Mouse (Mus musculus): ENCODE results near the gene Isca2. TPM values are rescaled to one million over a fixed set of nuclear protein-coding genes. Genes with fewer than 3 reads are reported as not detected.

Gene Isca2
- polyA plus RNA-seq, 1 experiment from 2014 or later: 123 TPM

DNA sequence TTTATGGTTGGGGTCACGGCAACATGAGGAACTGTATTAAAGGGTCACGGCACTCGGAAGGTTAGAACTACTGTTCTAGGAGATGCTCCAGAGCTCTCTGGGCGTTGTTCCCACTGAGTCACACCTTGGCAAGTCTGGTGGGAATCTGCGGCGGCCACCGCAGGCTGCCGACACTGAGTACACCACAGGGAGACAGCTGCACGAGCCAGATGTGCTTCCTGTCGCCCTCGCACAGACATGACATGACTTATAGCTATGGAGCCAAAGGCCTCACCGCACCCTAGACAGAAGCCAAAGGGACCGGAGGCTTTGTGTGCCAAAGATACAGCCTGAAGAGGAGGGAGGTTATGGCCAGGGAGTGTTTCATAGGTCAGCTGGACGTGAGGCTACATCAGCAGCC lies 22.4 kb upstream of the Isca2 start:
- Histone ChIP-seq H3K4me2 (ENCODE audit: low read depth, low read length) (no peak overlapping the region), H3K36me3 (ENCODE audit: control insufficient read depth, insufficient read depth, low read length) (peaks cover 2% of the 10 kb centered on the region), H3K9me3 (ENCODE audit: control insufficient read depth, low read length) (no peaks in the 10 kb centered on the region), H3K27me3 (replicated peaks; ENCODE audit: control insufficient read depth, insufficient read depth, low read length) (no peaks in the 10 kb centered on the region), H3K27ac (replicated peaks; ENCODE audit: low read depth, low read length) (no peak overlapping the region), H3K4me1 (ENCODE audit: control insufficient read depth, insufficient read depth, low read length) (no peaks in the 10 kb centered on the region), H3K9ac (ENCODE audit: low read depth, low read length) (no peak overlapping the region), H3K4me3 (ENCODE audit: low read depth, low read length) (no peak overlapping the region)
- 77% methylated on average over 14 of the region's 14 CpGs for WGBS
- DNase-seq (ENCODE audit: low spot score) (no peak), ATAC-seq (ENCODE audit: low read depth) (no peak)

DNA sequence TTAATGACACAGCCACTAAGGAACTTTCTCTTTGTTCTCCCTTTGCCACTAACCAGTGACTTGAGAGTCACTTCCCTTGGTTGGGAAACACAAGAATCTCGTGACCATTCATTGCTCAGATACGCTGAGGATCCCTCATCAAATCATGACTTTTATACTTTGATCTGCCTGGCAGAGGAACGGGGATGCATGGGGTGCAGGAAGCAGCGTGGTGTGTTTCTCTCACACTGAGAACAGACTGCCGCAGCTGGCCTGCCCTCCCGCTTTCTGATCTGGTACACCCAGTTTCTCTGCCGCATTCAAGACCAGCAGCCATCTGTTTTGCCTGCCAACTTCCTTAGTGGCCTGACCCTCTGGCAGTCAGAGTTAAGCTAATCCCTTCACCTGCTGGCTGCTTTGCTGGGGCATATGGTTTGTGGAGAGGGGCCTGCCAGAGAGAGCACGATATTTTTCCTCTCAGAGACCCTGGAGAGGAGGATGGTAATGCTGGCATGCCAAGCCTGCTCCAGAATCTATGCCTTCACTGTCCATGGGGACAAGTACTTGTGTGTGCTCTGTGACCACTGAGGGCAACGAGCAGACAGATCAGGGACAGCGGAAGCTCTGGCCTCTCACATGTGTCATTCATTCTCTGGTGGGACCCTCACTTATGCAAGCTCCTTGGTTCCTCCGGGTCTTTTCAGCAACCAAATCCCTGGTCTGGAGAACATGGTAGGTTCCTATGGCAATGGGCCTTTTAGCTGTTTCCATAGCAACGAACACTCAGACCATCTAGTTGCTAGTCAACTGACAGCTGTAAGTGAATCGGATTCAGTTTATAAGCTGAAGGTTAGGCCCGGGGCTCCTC lies 20.7 kb upstream of the Isca2 start:
- H3K9me3 ChIP-seq (ENCODE audit: control insufficient read depth, low read length): no peaks in the 10 kb centered on the region
- no peak overlapping the region for H3K9ac ChIP-seq (ENCODE audit: low read depth, low read length)
- 40% methylated on average over 14 of the region's 14 CpGs for WGBS
- H3K4me2 ChIP-seq (ENCODE audit: low read depth, low read length): no peak overlapping the region
- DNase-seq (ENCODE audit: low spot score) (peak; percentile 80), ATAC-seq (ENCODE audit: low read depth) (peak; percentile 73; the same call in 1 of the 2 replicates)
- no peak overlapping the region for H3K4me3 ChIP-seq (ENCODE audit: low read depth, low read length)
- H3K4me1 ChIP-seq (ENCODE audit: control insufficient read depth, insufficient read depth, low read length): no peaks in the 10 kb centered on the region
- peaks cover 18% of the 10 kb centered on the region for H3K36me3 ChIP-seq (ENCODE audit: control insufficient read depth, insufficient read depth, low read length)
- no peaks in the 10 kb centered on the region for H3K27me3 ChIP-seq (replicated peaks; ENCODE audit: control insufficient read depth, insufficient read depth, low read length)
- H3K27ac ChIP-seq (replicated peaks; ENCODE audit: low read depth, low read length): no peak overlapping the region

DNA sequence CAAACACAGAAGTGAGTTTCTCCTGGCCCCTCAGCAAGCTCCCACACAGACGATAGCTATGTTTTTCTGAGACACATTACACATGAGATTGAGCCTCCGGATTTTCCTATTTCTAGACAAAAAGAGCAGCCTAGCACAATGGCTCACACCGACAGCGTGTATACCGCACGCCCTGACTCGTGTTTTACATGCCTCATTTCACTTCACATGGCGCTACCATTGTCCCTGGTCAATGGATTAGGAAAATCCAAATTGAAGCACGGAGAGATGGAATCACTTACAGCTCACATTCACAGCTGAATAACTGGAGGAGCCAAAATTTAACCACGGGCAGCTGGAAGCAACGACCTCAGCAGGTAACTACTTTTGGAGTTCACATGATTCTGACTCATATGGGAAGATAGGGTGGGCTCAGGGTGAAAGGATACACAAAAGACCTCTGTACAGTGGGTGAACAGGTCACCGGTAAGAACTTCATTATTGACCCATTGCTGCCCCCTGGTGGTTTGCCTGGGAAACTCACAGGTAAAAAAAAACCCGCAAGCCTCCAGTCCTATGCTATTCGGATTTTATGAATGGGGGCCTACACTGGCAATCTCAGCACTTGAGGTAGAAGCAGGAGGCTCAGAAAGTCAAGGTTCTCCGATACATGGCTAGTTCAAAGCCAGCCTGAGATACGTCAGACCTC lies 17.9 kb upstream of the Isca2 start:
- WGBS: 61% methylated on average over 16 of the region's 16 CpGs
- no peak overlapping the region for H3K4me2 ChIP-seq (ENCODE audit: low read depth, low read length)
- H3K9me3 ChIP-seq (ENCODE audit: control insufficient read depth, low read length): no peaks in the 10 kb centered on the region
- DNase-seq (ENCODE audit: low spot score): peak; percentile 47
- H3K9ac ChIP-seq (ENCODE audit: low read depth, low read length): no peak overlapping the region
- H3K36me3 ChIP-seq (ENCODE audit: control insufficient read depth, insufficient read depth, low read length): peaks cover 43% of the 10 kb centered on the region
- peak; percentile 74; the same call in 1 of the 2 replicates for ATAC-seq (ENCODE audit: low read depth)
- no peak overlapping the region for H3K4me3 ChIP-seq (ENCODE audit: low read depth, low read length)
- H3K27me3 ChIP-seq (replicated peaks; ENCODE audit: control insufficient read depth, insufficient read depth, low read length): no peaks in the 10 kb centered on the region
- H3K27ac ChIP-seq (replicated peaks; ENCODE audit: low read depth, low read length): no peak overlapping the region
- H3K4me1 ChIP-seq (ENCODE audit: control insufficient read depth, insufficient read depth, low read length): no peaks in the 10 kb centered on the region

DNA sequence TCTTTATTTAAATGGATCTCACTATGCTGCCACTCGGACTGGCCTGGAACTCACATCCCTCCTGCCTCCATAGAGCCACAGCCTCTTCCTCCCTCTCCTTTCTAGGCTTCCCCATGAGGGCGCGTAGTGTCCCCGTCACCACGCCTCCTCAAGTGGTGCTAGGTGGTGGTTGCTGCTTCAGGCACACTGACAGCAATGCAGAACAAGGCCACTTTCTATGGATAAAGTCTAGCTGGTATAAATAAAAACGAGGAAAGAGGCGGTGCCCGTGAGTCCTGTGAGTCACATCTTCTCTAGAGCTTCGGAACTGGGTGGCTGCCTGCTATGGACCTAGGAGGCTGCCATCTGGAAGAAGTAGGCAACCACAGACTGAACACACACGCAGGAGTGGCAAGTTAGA lies 17.0 kb upstream of the Isca2 start:
- no peak overlapping the region for H3K4me3 ChIP-seq (ENCODE audit: low read depth, low read length)
- DNase-seq (ENCODE audit: low spot score): no peak
- no peaks in the 10 kb centered on the region for H3K9me3 ChIP-seq (ENCODE audit: control insufficient read depth, low read length)
- no peaks in the 10 kb centered on the region for H3K27me3 ChIP-seq (replicated peaks; ENCODE audit: control insufficient read depth, insufficient read depth, low read length)
- no peak overlapping the region for H3K9ac ChIP-seq (ENCODE audit: low read depth, low read length)
- H3K36me3 ChIP-seq (ENCODE audit: control insufficient read depth, insufficient read depth, low read length): peaks cover 51% of the 10 kb centered on the region
- WGBS: 88% methylated on average over 10 of the region's 10 CpGs
- no peaks in the 10 kb centered on the region for H3K4me1 ChIP-seq (ENCODE audit: control insufficient read depth, insufficient read depth, low read length)
- no peak for ATAC-seq (ENCODE audit: low read depth)
- H3K27ac ChIP-seq (replicated peaks; ENCODE audit: low read depth, low read length): no peak overlapping the region
- no peak overlapping the region for H3K4me2 ChIP-seq (ENCODE audit: low read depth, low read length)

DNA sequence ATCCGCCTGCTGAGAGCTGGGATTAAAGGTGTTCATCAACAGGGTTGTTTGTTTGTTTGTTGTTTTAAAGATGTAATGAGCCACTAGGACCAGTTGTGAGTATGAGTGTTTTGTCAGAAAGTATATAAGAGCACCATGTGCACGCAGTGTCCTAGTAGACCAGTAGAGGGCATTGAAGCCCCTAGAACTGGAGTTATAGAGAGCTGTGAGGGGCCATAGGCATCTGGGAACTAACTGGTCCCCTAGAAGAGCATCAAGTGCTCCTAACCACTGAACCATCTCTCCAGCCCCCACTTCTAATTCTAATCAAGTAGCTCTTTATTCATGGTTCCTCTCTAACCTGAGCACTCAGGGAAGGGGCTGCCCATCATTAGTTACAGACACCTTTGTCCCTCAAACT lies 14.0 kb upstream of the Isca2 start:
- Histone ChIP-seq H3K4me2 (ENCODE audit: low read depth, low read length) (no peak overlapping the region), H3K9me3 (ENCODE audit: control insufficient read depth, low read length) (no peaks in the 10 kb centered on the region), H3K27ac (replicated peaks; ENCODE audit: low read depth, low read length) (no peak overlapping the region), H3K4me3 (ENCODE audit: low read depth, low read length) (no peak overlapping the region), H3K36me3 (ENCODE audit: control insufficient read depth, insufficient read depth, low read length) (peaks cover 67% of the 10 kb centered on the region), H3K4me1 (ENCODE audit: control insufficient read depth, insufficient read depth, low read length) (no peaks in the 10 kb centered on the region), H3K9ac (ENCODE audit: low read depth, low read length) (no peak overlapping the region), H3K27me3 (replicated peaks; ENCODE audit: control insufficient read depth, insufficient read depth, low read length) (no peaks in the 10 kb centered on the region)
- 73% methylated on average over 2 of the region's 2 CpGs for WGBS
- ATAC-seq (ENCODE audit: low read depth) (no peak), DNase-seq (ENCODE audit: low spot score) (peak; percentile 26)

DNA sequence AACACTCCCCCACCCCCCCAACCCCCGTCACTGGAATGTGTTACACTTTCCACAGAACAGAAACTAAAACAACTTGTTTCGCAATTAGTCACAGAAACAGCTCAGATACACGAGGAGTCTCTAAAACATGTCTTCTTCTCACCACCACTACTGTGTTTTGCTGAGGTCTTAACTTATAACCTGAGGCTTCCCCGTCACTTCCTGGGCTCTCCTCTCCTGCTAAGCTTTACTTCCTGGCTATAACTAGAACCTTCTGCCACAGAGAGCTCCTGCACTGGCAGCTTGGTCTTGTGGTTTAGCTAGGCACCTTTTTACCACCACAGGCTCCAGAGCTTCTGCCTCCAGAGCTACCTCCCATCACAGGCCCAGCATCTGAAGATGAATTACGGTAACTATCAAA lies 10.5 kb upstream of the Isca2 start:
- no peak overlapping the region for H3K27ac ChIP-seq (replicated peaks; ENCODE audit: low read depth, low read length)
- peaks cover 58% of the 10 kb centered on the region for H3K36me3 ChIP-seq (ENCODE audit: control insufficient read depth, insufficient read depth, low read length)
- no peak overlapping the region for H3K9ac ChIP-seq (ENCODE audit: low read depth, low read length)
- no peaks in the 10 kb centered on the region for H3K9me3 ChIP-seq (ENCODE audit: control insufficient read depth, low read length)
- ATAC-seq (ENCODE audit: low read depth) (no peak), DNase-seq (ENCODE audit: low spot score) (no peak)
- H3K4me1 ChIP-seq (ENCODE audit: control insufficient read depth, insufficient read depth, low read length): no peaks in the 10 kb centered on the region
- H3K27me3 ChIP-seq (replicated peaks; ENCODE audit: control insufficient read depth, insufficient read depth, low read length): no peaks in the 10 kb centered on the region
- 75% methylated on average over 5 of the region's 5 CpGs for WGBS
- H3K4me2 ChIP-seq (ENCODE audit: low read depth, low read length): no peak overlapping the region
- H3K4me3 ChIP-seq (ENCODE audit: low read depth, low read length): no peak overlapping the region

DNA sequence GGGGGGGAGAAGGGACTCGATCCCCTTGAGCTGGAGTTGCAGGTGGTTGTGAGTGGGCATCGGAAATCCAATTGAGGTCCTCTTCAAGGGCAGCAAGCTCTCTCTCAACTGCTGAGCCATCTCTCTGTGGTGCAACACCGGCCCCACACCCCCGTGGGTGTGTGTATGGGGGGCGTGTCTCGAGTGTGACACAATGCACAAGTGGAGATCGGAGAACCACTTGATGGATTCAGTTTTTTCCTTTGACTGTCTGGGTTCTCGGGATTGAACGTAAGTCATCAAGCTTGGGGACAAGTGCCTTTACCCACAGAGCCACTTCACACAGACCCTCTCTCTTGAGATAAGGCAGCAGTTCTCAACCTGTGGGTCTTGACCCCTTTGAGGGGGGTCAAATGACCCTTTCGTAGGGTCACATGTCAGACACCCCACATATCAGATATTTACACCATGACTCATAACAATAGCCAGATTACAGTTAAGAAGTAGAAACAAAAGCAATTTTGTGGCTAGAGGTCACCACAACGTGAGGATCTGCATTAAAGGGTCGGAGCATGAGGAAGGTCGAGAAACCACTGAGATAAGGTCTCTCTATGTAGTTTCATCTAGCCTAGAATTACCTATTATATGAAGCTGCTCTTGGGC lies 9.4 kb upstream of the Isca2 start:
- Histone ChIP-seq H3K27ac (replicated peaks; ENCODE audit: low read depth, low read length) (no peak overlapping the region), H3K9me3 (ENCODE audit: control insufficient read depth, low read length) (no peaks in the 10 kb centered on the region), H3K4me3 (ENCODE audit: low read depth, low read length) (no peak overlapping the region), H3K36me3 (ENCODE audit: control insufficient read depth, insufficient read depth, low read length) (peaks cover 49% of the 10 kb centered on the region), H3K4me1 (ENCODE audit: control insufficient read depth, insufficient read depth, low read length) (no peaks in the 10 kb centered on the region), H3K4me2 (ENCODE audit: low read depth, low read length) (no peak overlapping the region), H3K27me3 (replicated peaks; ENCODE audit: control insufficient read depth, insufficient read depth, low read length) (no peaks in the 10 kb centered on the region), H3K9ac (ENCODE audit: low read depth, low read length) (no peak overlapping the region)
- 90% methylated on average over 13 of the region's 13 CpGs for WGBS
- no peak for ATAC-seq (ENCODE audit: low read depth)
- DNase-seq (ENCODE audit: low spot score): no peak

DNA sequence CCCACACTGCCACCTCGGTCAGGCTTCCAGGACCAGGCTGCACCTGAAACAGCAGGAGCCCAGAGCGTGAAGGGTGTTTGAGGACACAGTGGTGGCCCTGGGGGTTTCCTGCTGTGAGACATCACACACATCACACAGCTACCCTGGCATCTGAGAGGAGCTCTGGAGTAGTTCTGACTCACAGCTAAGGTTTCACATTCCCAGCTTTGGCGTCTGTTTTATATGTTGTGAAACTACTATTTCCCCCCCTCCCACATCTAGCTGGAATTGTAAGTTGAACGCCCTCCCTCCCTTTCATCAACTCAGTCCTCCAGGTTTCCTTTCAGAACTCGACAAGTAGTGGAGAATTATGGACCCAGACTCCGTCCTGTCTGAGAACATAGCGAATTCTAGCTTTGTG lies 8.3 kb upstream of the Isca2 start:
- ATAC-seq (ENCODE audit: low read depth) (no peak), DNase-seq (ENCODE audit: low spot score) (no peak)
- no peaks in the 10 kb centered on the region for H3K27me3 ChIP-seq (replicated peaks; ENCODE audit: control insufficient read depth, insufficient read depth, low read length)
- H3K4me3 ChIP-seq (ENCODE audit: low read depth, low read length): no peak overlapping the region
- no peak overlapping the region for H3K27ac ChIP-seq (replicated peaks; ENCODE audit: low read depth, low read length)
- no peaks in the 10 kb centered on the region for H3K9me3 ChIP-seq (ENCODE audit: control insufficient read depth, low read length)
- no peak overlapping the region for H3K4me2 ChIP-seq (ENCODE audit: low read depth, low read length)
- H3K9ac ChIP-seq (ENCODE audit: low read depth, low read length): no peak overlapping the region
- 78% methylated on average over 7 of the region's 7 CpGs for WGBS
- H3K4me1 ChIP-seq (ENCODE audit: control insufficient read depth, insufficient read depth, low read length): no peaks in the 10 kb centered on the region
- peaks cover 46% of the 10 kb centered on the region for H3K36me3 ChIP-seq (ENCODE audit: control insufficient read depth, insufficient read depth, low read length)
